Mouse (Mus musculus) ZHBTc4 (cell line): ENCODE data around the gene Apmap.

Experiments used
- DNase-seq: peaks from one replicate; pipeline ENCODE4 v3.0.0-alpha.2; 2011; ENCODE audit warnings: low read depth, low spot score

Gene Apmap

DNA sequence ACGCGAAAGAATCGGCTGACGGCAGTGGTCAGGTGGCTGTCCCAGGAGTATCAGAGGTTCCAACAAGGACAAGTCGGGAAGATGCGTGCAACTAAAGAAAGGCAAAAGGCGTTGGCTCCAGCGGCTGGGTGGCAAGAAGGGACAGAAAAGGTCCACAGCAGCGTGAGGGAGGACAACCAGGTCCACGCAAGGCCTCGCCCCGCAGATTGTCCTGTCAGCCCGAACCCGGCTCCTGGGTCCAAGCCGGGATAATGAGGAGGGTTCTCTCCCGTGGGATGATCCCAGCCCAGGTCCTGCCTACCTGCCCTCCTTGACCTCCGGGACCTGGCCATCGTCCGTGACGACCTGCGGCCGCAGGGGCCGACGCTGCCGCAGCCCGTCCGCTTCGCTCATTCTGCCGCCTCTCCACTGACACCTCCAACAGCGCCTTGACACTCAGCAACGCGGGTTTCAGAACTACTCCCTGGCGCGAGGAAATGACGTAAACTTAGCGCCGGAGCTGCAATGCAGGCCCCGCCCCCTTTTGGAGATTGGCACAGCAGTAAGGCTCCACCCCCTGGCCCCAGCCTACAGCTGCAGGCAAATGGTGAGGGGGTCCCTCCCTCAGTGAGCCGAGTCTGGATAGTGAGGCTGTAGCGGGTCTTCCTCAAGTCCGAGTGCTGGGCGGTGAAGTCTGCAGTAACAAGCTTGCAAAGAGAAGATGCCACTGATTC lies at the start of gene Apmap:
Gene Apmap (minus strand): TSS at position 481 of the 713 bp plus-strand sequence.
- DNase-seq: peak; percentile 98

DNA sequence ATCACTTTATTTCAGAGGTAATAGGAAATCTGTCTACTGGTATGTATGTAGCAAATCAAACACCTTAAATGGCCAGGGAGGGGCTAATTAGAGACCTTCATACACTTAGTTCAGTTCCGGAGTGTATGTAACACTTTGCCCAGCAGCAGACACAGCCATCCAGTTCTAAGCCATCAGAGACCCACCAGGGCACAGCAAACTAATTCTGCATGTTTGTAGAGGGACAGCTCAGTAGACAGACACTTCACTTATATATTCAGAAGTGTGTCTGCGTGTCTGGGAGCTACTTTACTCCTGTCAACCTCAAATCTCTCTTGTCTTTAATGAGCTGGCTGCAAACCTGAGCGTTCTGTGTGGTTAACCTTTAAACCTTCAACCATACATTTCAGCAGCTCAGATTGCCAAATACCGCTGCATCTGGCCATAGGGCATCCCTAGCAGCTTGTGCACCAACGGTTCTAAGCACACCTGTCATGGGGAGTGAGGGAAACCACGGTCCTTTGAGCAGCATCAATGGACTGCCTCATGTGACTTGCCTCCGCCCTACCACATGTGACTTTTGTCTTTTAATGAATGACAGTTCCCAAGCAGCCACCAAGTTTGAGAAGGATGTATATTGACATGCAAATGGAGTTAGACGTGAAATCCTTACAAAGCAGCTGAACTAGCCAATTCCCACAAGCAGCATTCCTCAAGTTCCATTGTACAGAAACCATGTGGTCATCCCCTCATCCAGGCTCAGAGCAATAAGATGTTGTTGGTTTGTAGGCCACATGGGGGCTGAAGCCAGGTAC lies 48.8 kb upstream of the Apmap start:
- DNase-seq: peak; percentile 96

- DNase-seq: no peak
Measured at GRCm38 (mm10) chr2:150656112-150656511, 47.7 kb upstream of the Apmap start.

DNA sequence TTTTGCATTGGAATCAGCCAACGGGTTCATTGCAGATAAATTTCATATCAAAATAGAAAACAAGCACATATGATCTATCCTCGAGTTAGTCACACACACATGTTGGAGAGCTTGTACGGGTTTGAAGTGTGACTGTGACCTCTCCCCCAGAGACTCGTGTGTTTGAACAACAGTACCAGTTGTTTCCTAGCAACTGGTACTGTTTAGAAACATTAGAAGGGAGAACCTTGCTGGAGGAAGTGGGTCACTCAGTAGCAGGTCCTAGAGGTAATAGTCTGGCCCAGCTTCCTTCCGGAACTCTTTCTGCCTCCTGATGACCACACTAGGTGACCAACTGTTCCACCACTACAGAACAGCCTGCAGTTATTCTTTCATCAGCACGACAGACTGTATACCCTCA lies 46.9 kb upstream of the Apmap start:
- DNase-seq: no peak

DNA sequence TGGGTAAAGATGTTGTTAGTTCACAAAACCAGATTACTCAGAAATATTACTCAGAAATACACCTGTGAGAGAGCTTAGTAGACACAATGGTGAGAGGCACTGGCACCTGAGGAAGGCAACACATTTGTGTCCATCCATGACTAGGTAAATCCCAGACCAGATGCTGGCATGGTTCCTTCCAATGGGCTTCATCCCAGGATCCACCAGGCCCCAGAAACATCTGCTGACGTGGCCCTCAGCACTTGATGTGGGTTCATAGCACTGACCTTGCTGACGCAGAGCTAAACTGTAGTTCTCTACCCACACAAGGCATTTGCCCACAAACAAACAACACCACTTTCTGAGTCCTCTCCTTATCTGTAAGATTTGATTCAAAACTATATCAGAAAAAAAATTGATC lies 46.4 kb upstream of the Apmap start:
- DNase-seq: no peak

- DNase-seq: no peak
Measured at GRCm38 (mm10) chr2:150651366-150651765, 43.0 kb upstream of the Apmap start.

- peak; percentile 67 for DNase-seq
Measured at GRCm38 (mm10) chr2:150650511-150651074, 42.2 kb upstream of the Apmap start.

DNA sequence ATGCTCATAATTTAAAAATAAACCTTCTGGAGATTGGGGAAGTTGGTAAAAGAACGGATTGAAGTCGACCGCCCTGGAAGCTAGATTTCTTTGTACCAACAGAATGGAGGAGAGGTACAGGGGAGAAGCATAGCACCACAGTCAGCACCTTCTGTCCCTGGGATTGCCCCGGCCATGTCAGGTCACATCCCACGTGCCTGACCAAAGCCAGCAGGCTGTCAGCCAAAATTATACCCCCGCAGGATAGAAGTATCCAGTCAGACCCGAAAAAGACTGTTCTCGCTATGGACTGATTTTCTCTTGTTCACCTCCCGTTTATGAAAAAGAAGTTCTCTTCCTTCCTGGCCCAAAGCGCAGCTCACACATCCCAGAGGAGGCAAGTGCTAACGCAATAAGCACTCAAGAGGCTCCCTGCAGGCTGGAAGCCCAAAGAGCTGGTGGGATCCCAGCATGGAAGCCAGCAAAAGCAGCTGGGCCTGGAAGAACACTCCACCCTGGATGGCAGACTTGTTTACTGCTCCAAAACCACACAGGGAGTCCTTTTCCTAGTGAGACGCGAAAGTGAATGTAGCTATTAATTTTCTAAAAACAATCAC lies 40.0 kb upstream of the Apmap start:
- no peak for DNase-seq

DNA sequence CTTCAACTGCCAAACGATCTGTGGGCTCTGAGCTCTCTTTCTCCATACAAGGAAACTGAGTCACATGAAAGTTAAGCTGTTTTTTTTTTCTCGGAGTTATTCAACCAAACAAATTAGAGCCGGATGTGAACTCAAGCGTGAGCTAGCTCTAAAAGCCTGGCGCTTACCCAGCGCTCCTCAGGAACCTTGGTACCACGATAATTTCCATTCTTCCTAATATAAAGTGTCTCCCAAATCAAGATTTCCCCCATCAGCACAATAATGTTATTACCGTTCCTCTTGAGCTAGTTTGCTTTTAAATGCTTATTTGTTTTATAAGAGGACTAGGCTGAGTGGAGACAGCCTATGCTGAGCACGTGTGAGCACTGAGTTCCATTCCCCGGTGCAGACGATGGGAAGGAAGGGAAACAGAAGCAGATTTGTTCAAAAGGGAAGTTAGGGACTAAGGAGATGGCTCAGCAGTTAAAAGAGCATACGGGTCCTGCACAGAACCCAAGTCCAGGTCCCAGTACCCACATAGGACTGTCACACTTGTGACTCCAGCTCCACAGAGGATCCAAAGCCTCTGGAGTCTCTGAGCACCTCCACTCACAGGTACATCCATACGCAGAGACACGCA lies 39.4 kb upstream of the Apmap start:
- no peak for DNase-seq

- no peak for DNase-seq
Measured at GRCm38 (mm10) chr2:150646411-150647121, 38.2 kb upstream of the Apmap start.

DNA sequence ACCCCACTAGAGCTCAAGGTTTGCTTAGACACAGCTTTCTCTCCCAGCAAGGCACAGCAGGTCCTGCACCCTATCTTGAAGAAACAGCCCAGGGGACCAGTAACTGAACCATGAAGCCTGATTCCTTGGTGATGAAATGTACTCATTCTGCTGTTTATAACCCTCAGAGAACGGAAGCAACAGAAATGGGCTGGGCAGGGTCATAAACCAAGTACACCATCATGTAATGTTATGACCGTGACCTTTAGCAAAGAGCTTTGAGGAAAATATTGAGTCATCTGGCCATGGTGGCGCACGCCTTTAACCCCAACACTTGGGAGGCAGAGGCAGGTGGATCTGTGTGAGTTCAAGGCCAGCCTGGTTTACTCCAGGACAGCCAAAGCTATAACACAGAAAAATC lies 36.9 kb upstream of the Apmap start:
- no peak for DNase-seq

DNA sequence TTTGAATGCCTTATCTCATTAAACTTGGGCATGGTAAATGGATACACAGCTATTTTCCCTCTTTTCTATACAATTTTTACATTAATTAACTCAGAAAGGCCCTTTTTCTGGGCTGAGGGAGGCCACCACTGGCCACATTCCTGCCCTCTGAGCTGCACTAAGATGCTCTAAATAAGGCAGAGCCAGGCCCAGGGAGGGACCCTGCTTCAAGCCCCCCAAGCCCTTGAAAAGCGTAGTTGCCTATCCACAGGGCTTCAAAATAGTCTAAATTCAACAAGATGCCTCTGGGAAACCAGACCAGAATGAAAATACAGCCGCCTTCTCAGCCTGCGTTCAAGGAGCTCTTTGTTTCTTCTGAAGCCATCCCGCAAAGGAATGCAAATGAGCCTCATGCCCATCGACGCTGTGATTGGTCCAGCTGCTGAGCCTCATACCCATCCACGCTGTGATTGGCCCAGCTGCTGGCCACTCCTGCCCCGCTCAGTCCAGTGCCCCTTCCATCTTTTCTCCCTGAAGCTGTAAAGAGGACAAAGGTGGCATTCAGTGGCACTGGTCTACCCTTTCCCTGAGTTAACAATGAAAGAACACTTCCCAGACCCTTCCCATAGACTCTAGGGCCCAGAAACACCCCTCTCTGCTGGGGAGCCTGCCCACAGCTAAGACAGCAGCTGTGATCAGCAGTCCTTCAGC lies 35.5 kb upstream of the Apmap start:
- DNase-seq: peak; percentile 73

- DNase-seq: no peak
Measured at GRCm38 (mm10) chr2:150643166-150643565, 34.8 kb upstream of the Apmap start.

GRCm38 (mm10) chr2:150638370-150638733 lies 30.0 kb upstream of the Apmap start:
- DNase-seq: no peak

DNA sequence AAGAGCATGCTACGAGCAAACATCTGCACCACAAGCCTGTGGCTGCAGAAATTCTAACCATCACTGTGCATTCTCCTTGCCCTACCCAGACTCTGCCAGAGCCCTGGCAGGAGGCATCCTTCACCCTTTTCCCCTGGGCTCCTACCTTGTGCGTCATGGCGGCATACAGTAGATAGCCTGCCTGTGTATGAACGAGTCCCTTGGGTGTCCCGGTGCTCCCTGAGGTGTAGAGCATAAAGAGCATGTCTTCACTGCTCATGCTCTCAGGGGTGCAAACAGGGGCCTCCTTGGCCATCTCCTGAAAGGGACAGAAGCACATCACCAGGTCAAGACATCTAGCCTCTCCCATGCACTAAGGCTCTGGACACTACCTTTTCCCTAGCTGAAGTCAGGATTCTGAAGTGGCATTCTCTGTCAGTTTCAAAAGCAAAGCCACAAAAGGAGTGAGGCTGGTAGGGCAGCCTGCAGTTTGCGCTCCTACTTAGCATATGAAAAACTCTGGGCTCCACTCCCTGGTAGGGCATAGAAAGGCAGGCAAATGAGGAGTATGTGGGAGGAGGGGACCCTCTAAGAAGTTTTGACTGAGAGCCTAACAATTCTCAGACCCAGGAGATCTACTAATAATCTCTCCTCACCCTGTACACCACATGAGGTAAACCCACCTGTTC lies 29.5 kb upstream of the Apmap start:
- peak; percentile 80 for DNase-seq

DNA sequence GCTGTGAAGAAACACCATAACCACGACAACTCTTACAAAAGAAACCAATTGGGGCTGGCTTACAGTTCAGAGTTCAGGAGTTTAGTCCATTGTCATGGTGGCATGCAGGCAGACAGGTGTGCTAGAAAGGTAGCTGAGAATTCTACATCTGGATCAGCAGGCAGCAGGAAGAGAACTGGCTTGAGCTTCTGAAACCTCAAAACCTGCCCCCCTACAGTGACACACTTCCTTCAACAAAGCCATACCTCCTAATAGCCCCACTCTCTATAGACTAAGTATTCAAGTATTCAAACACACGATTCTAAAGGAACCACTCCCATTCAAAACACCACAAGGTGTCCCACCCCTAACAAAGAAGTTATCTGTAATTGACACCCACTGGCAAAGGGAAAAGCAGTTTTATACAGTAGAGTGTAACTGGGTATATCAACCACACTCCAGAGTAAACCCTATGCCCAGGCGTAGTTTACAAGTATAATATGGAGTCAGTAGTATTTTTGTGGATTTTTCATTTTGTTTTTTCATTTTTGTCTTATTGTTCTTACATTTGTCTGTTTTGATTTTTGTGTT lies 27.6 kb upstream of the Apmap start:
- peak; percentile 42 for DNase-seq

DNA sequence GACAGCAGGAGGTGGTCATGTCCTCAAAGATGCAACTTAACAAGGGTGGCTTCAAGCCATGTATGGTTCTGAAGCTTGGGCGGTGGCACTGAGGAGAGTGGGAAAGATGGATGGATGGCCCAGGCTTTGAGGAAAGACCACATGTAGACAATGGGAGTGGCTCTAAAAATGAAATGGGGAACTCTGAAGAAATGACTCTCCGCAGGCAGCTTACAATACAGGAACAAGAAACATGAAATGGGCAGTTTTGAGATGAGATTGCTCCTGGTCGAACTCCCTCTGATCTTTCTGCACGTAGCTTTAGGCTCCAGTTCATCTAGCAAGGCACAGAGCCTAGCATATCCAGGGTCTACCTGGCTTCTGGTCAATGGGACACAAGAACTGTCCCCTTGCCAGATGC lies 20.9 kb upstream of the Apmap start:
- no peak for DNase-seq

DNA sequence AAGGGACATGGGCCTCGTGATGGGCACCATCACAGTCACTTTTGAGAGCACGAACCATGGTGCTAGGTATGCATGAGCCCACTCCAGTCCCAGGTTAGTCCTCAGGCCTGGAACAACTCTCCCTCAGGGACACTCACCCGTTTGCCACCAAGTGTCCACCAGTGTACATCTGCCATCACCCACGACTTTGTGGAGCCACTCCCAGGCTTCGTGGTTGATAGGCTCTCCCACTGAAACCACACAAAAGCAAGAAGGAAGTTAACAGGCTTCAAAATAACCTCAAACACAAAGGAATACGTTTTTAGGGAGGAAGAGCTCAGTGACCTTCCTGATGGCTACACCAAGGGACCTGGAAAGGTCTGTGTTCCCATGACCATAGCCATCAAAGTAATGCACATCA lies 18.8 kb upstream of the Apmap start:
- DNase-seq: no peak

GRCm38 (mm10) chr2:150624926-150625325 lies 16.6 kb upstream of the Apmap start:
- no peak for DNase-seq

- DNase-seq: no peak
Measured at GRCm38 (mm10) chr2:150623957-150624356, 15.6 kb upstream of the Apmap start.
